13 mouse cellular contexts compared by ENCODE assay signal in the genomic region with DNA sequence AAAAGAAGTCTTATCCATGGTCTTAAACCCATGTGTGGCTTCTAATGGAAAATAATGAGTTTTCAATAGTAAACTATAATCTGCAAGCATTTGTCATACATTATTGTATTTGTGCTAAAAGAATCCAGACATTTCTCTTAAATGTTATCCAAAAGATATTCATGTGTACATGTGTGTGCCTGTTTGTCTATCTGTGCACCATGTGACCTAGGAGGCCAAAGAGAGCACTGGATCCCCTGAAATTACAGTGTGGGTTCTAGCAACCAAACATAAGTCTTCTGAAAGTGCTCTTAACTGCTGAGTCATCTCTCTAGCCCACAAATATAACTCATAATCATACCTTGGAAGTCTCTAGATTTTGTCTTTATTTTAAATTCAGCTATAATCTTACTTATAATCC.
"Had no signal": no experiment of that assay in that cellular context is flagged by ENCODE, and none has a peak within 500 bp of the region (broad histone marks: within the 10 kb centered on the region; RNA-seq: fewer than 3 reads in every experiment).

No protein-coding gene starts in this region.

- DNase-seq: lung, adult 18-20 months; lung, embryonic 14.5 days; lung, postnatal 10 days; lung, postnatal 4 days; midbrain, embryonic 14.5 days; right cerebral cortex, postnatal 14 days; thymus, adult 2 months; thymus, postnatal 25 days; thymus, postnatal 4 days had no signal

- H3K27me3 ChIP-seq: midbrain, embryonic 12.5 days; neural tube, embryonic 12.5 days; stomach, embryonic 15.5 days had no signal

- H3K4me2 ChIP-seq: lung, embryonic 14.5 days; midbrain, embryonic 12.5 days; neural tube, embryonic 12.5 days; stomach, embryonic 15.5 days had no signal

- H3K4me3 ChIP-seq: midbrain, embryonic 10.5 days; midbrain, embryonic 12.5 days; neural tube, embryonic 12.5 days; stomach, embryonic 15.5 days had no signal
